Mouse (Mus musculus) testis, adult 2 months (tissue): ENCODE measurements around the gene Kcne1. TPM values are rescaled to one million over a fixed set of nuclear protein-coding genes. Genes with fewer than 3 reads are reported as not detected.

Source experiments
- H3K27ac ChIP-seq: fragments of 200-500 bp; 2 replicates; pipeline ENCODE4 v1.5.1; 2012; ENCODE audit warnings: low read depth, low read length; ENCODE audit not compliant: control insufficient read depth, insufficient read depth
- H3K27me3 ChIP-seq: fragments of 200-500 bp; 2 replicates; pipeline ENCODE4 v1.6.1; 2012; ENCODE audit warnings: mild to moderate bottlenecking, low read length, moderate library complexity; ENCODE audit not compliant: control insufficient read depth, insufficient read depth
- H3K36me3 ChIP-seq: fragments of 200-500 bp; 2 replicates; pipeline ENCODE4 v1.6.1; 2012; ENCODE audit warnings: mild to moderate bottlenecking, low read length; ENCODE audit not compliant: control insufficient read depth, insufficient read depth
- H3K4me1 ChIP-seq: fragments of 200-500 bp; 2 replicates; pipeline ENCODE4 v1.6.1; 2012; ENCODE audit warnings: low read length; ENCODE audit not compliant: control insufficient read depth, insufficient read depth
- H3K4me3 ChIP-seq: fragments of 200-500 bp; 2 replicates; pipeline ENCODE4 v1.5.1; 2012; ENCODE audit warnings: low read depth, mild to moderate bottlenecking, low read length, moderate library complexity, mixed read lengths; ENCODE audit not compliant: control insufficient read depth
- CTCF ChIP-seq: fragments of 200-500 bp; IDR thresholded peaks from 2 replicates; pipeline ENCODE4 v1.5.1; 2012; ENCODE audit warnings: low read depth, mild to moderate bottlenecking, inconsistent platforms, low read length, moderate library complexity; ENCODE audit not compliant: control insufficient read depth, insufficient read depth, insufficient replicate concordance
- POLR2A ChIP-seq: fragments of 200-500 bp; IDR thresholded peaks from 2 replicates; pipeline ENCODE4 v1.6.1; 2012; ENCODE audit warnings: low read depth, mild to moderate bottlenecking, inconsistent platforms, low read length, moderate library complexity; ENCODE audit not compliant: control insufficient read depth
- polyA plus RNA-seq: library from polyadenylated mRNA; depleted of rRNA; stranded (reverse); fragments of >200 nt; gene quantifications from 2 replicates; pipeline ENCODE4 v1.2.3, GENCODE M21; 2012

The Kcne1 gene
- polyA plus RNA-seq, 1 experiment = 0.32 TPM

DNA sequence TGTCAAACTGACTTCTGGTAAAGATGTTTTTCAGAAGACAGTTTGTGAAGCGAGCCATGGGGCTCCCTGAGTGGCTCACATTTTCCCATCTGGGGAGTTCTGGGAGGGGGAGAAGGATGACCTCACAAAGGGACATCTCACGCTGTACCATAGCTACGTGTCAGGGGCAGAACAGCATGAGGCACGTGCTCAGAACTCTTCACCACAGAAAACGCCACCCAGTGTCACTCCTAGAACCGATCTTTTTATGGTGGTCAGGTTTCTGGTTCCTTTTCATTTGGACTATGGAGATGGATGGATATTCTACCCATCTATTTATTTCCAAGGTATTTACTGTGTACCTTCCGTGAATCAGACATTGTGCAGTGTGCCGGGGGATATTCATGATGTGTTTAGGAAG lies 37.9 kb downstream of the Kcne1 start, which contains the start of gene Fam243:
TSS of gene Fam243 (minus strand) at position 101 of the 400 bp plus-strand sequence.
- Histone ChIP-seq H3K27ac (peak within 1 kb of the TSS; percentile 60), H3K4me1 (no peaks in the 10 kb centered on the region), H3K36me3 (no peaks in the 10 kb centered on the region), H3K4me3 (peak within 1 kb of the TSS; percentile 75), H3K27me3 (no peaks in the 10 kb centered on the region)
- no peak for TF ChIP-seq CTCF
- TF ChIP-seq POLR2A = peak; percentile 62; the same call in 1 of the 2 replicates

DNA sequence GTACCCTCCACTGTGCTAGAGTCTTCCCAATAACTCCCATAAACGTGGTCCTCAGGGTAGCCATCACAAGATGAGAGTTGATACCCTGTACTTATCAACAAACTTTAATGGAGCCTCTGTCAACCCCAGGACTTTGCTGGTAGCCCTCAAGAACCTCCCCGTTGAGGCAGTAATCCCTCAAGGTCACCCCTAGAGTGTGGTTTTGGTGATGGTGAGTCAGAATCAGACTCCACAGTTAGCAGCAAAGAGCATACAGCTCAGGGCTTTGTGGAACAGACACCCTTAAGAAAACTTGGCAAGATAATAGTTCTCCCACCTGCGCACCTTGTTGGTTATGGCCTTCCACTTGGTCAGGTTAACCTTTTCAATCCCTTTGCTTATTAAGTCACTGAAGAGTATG lies 38.9 kb downstream of the Kcne1 start:
- H3K36me3 ChIP-seq = no peaks in the 10 kb centered on the region
- H3K27ac ChIP-seq = no peak overlapping the region
- H3K27me3 ChIP-seq = no peaks in the 10 kb centered on the region
- no peaks in the 10 kb centered on the region for H3K4me1 ChIP-seq
- TF ChIP-seq CTCF (no peak), POLR2A (no peak)
- peak overlapping the region; percentile 75 for H3K4me3 ChIP-seq

DNA sequence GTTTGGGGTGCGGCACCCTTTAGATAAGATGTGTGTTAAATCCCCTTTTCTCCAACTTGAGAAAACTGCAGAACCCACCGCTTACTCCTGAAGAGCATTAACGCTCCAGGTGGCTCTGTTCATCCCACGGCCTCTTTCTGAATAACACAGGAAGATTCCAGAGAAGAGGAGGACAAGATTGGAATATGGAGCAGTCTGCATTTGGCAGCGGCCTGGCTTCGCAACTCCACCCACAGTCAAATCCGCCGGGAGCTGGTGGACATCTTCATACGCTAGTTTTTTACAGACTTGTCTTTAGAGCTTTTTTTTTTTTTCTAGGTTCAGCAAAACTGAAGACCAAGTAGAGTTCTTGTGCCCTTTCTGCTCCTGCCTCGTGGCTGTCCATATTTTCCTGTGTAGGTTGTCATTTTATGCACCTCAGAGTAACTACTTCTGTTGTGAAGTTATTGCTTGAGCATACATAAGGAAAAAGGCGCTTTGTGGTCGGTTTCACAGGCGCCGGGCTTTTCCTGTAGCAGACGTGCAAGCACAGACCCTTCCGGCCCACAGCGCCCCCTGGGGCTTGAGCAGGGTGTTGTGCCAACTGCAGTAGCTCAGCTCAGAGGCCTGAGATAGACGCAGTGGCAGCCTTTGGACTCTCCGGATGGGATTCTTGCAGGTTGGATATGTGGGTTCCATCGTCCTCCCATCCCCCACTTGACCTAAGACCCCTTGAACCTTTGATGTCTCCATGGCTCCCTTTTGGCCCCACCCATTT lies 39.7 kb downstream of the Kcne1 start:
- no peak overlapping the region for H3K27ac ChIP-seq
- no peak for TF ChIP-seq POLR2A
- peak; percentile 40; the same call in 1 of the 2 replicates for TF ChIP-seq CTCF
- H3K4me1 ChIP-seq = no peaks in the 10 kb centered on the region
- peak overlapping the region; percentile 75 for H3K4me3 ChIP-seq
- H3K27me3 ChIP-seq = no peaks in the 10 kb centered on the region
- no peaks in the 10 kb centered on the region for H3K36me3 ChIP-seq

DNA sequence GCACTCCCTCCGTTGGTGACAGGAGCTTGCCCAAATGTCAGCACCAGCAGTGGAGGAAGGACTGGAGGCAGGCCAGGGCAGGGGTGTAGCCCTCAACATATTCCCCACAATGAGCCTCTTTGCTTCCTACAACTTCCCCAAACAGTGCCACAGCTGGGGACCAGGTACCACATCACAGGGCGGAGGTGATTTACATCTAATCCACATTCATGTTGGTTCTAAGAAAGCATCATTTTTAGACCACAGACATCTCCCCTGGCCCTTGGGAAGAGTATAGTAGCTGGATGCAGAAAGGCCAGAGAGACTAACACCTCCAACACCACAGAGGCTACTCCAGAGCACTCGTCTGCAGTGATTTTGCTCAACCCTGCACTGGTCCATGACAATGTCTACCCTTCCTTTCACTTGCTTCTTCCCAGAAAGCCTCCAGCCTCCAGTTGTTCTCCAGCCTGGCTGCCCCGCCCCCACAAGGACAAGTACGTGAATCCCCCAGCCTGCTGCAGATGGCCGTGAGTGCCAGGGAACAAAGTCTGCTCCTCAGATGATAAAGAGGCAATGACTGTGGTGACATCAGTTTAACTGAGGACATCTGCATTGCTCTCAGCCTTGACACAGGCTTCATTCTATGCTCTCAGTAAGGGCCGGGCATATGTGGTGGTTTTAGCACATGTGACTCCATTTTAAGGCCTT lies 43.1 kb downstream of the Kcne1 start:
- no peak overlapping the region for H3K27ac ChIP-seq
- H3K4me1 ChIP-seq = no peaks in the 10 kb centered on the region
- no peaks in the 10 kb centered on the region for H3K27me3 ChIP-seq
- H3K4me3 ChIP-seq = no peak overlapping the region
- H3K36me3 ChIP-seq = no peaks in the 10 kb centered on the region
- TF ChIP-seq CTCF (no peak), POLR2A (no peak)

DNA sequence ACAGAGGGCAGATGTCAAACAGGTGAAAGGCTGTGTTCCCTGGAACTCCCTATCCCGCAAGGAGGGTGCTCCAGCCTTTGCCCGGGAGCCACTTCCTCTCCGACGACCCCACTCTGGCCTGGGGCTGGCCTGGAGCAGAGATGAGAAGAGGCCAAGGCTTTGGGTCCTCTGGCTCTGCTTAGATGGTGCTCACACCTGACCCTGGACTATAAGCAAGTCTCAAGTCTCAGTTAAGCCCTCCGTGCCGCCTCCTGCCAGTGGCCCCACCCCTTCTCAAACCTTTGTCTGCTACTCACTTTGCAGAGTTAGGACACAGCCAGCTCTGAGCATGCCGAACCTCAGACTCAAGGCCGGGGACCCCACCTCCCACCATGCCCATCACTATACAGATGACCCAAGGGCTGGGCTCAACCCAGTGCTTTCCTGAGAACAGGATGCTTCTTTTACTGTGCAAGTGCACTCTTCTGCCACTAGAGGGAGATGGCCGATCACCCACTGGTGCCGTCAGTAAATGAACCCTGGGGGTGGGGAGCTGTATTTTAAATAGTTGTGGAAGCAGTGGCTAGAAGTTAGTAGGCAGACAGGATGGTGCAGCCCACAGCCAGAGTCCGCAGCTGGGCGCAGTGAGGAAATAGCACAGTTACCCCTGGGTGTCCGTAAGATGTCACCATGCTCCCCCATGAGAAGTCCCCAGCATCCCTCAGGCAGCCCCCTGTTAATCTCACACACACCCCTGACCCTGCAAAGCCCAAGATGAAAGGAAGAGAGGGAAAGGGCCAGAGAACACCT lies 45.1 kb downstream of the Kcne1 start:
- Histone ChIP-seq H3K27me3 (no peaks in the 10 kb centered on the region), H3K4me3 (no peak overlapping the region), H3K36me3 (no peaks in the 10 kb centered on the region), H3K4me1 (no peaks in the 10 kb centered on the region), H3K27ac (no peak overlapping the region)
- TF ChIP-seq POLR2A (no peak), CTCF (peak; percentile 66)

DNA sequence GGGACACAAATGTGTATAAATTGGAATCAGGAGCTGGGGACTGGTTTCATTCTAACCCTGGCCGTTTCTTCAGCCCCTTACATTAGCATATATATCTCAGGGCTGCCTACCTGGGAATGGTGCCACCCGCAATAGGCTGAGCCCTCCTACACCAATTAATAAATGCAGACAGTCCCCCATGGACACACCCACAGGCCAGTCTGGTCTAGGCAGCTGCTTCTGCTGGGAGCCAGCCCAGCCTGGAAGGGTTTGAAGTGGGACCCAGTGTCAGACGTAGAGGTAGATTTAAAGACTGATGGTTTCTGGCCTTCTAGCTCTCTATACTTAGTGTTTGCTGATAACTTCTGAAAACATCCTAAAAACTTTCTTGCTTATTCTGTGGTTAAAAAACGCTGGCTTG lies 50.1 kb downstream of the Kcne1 start:
- TF ChIP-seq POLR2A (no peak), CTCF (no peak)
- Histone ChIP-seq H3K27me3 (no peaks in the 10 kb centered on the region), H3K4me1 (no peaks in the 10 kb centered on the region), H3K36me3 (no peaks in the 10 kb centered on the region), H3K4me3 (no peak overlapping the region), H3K27ac (no peak overlapping the region)

DNA sequence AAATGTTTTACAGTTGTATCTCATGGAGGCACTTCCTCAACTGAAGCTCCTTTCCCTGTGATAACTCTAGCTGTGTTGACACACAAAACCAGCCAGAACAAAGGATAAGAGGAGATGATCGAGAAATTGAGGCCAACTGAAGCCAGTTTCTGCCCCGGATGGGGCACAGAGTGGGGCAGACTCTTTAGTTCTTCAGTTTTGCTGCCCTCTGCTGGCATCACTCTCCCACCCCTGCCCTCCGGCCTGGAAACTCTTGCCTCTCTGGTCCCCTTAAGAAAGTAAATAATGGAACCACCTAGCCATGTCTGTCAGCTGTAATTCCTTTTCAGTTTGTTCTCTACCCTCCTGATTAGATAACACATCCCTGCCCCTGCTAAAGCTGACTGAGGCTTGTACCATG lies 51.3 kb downstream of the Kcne1 start:
- Histone ChIP-seq H3K4me3 (no peak overlapping the region), H3K27ac (no peak overlapping the region), H3K27me3 (no peaks in the 10 kb centered on the region), H3K4me1 (no peaks in the 10 kb centered on the region), H3K36me3 (no peaks in the 10 kb centered on the region)
- TF ChIP-seq POLR2A (no peak), CTCF (no peak)
